Mouse (Mus musculus): ENCODE data around the gene Gpr55. TPM values are rescaled to one million over a fixed set of nuclear protein-coding genes. Genes with fewer than 3 reads are reported as not detected.
A peak's percentile ranks its signal among the peaks of the same experiment; 100 is the strongest.

Gene Gpr55
- total and polyA plus RNA-seq, 2 experiments from 2014 or later, result 0.05 to 0.12 TPM

DNA sequence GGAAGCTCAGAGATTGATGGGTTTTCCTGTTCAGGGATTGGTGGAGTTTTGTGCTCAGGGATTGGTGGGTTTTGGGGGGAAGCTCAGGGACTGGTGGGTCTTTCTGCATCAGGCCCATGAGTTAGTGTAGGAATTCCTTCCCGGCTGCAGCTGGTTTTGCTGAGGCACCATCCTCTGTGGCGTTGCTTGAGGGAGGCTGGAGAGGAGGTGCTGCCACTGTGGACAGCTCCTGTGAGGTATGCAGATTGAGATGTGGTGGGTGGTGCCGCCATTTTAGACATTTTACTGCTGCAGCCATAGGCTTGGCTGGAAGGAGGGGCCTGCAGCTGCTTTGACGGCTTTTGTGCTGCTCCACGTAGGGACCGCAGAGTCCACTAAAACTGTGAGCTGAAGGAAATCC lies 31.4 kb downstream of the Gpr55 start:
- no peaks in the 10 kb centered on the region for H3K36me3 ChIP-seq (ENCODE audit: insufficient read depth)
- 93% methylated on average over 6 of the region's 6 CpGs for WGBS
- no peak for TF ChIP-seq CTCF (IDR thresholded peaks at IDR 0.05; ENCODE audit: low read depth)
- no peaks in the 10 kb centered on the region for H3K27me3 ChIP-seq (ENCODE audit: insufficient read depth, low read length)
- H3K4me1 ChIP-seq (ENCODE audit: insufficient read depth), result peaks cover 37% of the 10 kb centered on the region
- no peaks in the 10 kb centered on the region for H3K9me3 ChIP-seq (ENCODE audit: low read length)
- H3K4me2 ChIP-seq (ENCODE audit: low read depth), result no peak overlapping the region
- H3K9ac ChIP-seq, result no peak overlapping the region
- no peak overlapping the region for H3K4me3 ChIP-seq (ENCODE audit: low read depth, low read length)
- DNase-seq, result no peak
- ATAC-seq, result no peak
- peak overlapping the region; percentile 84; the same call in 1 of the 2 replicates for H3K27ac ChIP-seq (ENCODE audit: low read depth, low read length)

DNA sequence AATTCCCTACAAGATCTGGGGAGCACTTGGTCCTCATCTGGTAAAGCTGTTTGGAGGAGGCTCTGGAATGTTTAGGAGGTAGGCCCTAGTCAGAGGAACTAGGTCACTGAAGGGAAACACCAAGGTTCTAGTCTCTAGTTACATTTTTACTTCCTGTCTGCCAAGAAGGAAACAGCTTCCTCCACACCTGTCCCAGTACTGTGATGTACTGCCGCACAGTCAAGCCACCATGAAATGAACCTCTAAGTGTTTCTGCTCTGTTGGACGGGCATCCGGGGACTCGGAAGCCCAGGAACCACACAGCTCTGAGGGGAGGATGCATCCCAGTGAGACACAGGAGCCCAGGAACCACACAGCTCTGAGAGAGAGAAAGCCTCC lies 32.1 kb downstream of the Gpr55 start:
- no peak overlapping the region for H3K4me3 ChIP-seq (ENCODE audit: low read depth, low read length)
- H3K27ac ChIP-seq (ENCODE audit: low read depth, low read length), result peak overlapping the region; percentile 84
- ATAC-seq (peak; percentile 8), DNase-seq (no peak)
- H3K4me1 ChIP-seq (ENCODE audit: insufficient read depth), result peaks cover 29% of the 10 kb centered on the region
- H3K9me3 ChIP-seq (ENCODE audit: low read length), result no peaks in the 10 kb centered on the region
- H3K27me3 ChIP-seq (ENCODE audit: insufficient read depth, low read length), result no peaks in the 10 kb centered on the region
- no peaks in the 10 kb centered on the region for H3K36me3 ChIP-seq (ENCODE audit: insufficient read depth)
- H3K9ac ChIP-seq, result no peak overlapping the region
- 58% methylated on average over 4 of the region's 4 CpGs for WGBS
- no peak overlapping the region for H3K4me2 ChIP-seq (ENCODE audit: low read depth)
- TF ChIP-seq CTCF (IDR thresholded peaks at IDR 0.05; ENCODE audit: low read depth), result no peak

DNA sequence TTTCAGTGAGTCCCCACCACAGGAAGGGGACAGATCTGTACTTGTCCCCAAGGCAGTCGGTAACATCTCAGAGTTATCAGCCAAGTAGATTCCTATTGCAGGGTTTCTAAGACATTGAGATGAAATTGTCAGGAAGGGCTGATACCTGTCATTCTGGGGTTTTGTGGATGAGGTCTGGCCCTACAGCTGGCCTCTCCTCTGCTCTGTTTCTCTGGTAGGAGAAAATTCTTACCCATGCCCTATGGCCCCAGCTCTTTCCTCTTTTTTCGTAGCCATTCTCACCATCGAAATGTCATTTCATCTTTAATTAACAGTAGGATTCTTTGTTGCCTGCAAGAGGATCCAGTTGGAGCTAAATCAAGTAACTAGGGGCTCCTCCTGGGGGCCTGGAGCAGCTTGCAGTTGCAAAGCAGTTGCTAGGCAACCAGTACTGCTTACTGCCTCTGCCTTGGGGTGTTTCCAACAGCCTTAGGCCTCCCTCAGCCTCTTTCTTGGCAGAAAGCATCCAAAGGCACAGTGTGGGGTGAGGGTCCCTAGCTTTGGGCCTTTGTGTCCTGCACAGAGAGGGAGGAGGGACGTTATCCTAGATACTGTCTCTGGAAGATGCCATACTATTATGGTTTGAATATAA lies 32.6 kb downstream of the Gpr55 start, which contains the start of gene 4933407L21Rik:
Gene 4933407L21Rik, plus strand, starts transcription at position 427 of the 631 bp plus-strand sequence.
- no peak within 1 kb of the TSS for H3K9ac ChIP-seq
- H3K4me3 ChIP-seq (ENCODE audit: low read depth, low read length), result no peak within 1 kb of the TSS
- H3K27ac ChIP-seq (ENCODE audit: low read depth, low read length), result peak within 1 kb of the TSS; percentile 84
- no peaks in the 10 kb centered on the region for H3K27me3 ChIP-seq (ENCODE audit: insufficient read depth, low read length)
- H3K4me1 ChIP-seq (ENCODE audit: insufficient read depth), result peaks cover 24% of the 10 kb centered on the region
- 11% methylated on average over 4 of the region's 4 CpGs for WGBS
- H3K4me2 ChIP-seq (ENCODE audit: low read depth), result no peak within 1 kb of the TSS
- no peaks in the 10 kb centered on the region for H3K9me3 ChIP-seq (ENCODE audit: low read length)
- H3K36me3 ChIP-seq (ENCODE audit: insufficient read depth), result no peaks in the 10 kb centered on the region
- DNase-seq (peak; percentile 92), ATAC-seq (peak; percentile 95)
- TF ChIP-seq CTCF (IDR thresholded peaks at IDR 0.05; ENCODE audit: low read depth), result peak; percentile 32

DNA sequence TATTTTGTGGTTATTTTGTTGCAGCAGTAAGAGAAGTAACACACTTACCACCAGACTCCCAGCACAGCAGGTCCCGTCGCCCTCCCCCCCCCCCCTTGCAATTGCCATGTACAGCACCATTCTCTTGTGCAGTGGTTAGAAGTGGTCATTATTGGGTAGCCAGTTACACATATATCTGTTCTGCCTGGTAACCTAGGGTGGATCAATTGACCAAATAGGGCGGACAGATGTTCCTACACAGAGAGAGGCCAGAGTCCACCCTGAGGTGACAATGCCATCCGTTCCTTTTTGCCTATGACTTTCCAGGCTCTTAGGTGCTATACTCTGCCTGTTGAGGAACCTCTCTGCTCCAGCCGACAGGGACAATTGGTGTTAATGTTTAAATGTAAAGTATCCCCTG lies 35.6 kb downstream of the Gpr55 start:
- no peak for ATAC-seq
- Histone ChIP-seq H3K4me3 (ENCODE audit: low read depth, low read length) (no peak overlapping the region), H3K36me3 (ENCODE audit: insufficient read depth) (no peaks in the 10 kb centered on the region), H3K9ac (no peak overlapping the region), H3K4me1 (ENCODE audit: insufficient read depth) (peaks cover 27% of the 10 kb centered on the region), H3K27me3 (ENCODE audit: insufficient read depth, low read length) (no peaks in the 10 kb centered on the region), H3K9me3 (ENCODE audit: low read length) (no peaks in the 10 kb centered on the region), H3K4me2 (ENCODE audit: low read depth) (no peak overlapping the region), H3K27ac (ENCODE audit: low read depth, low read length) (no peak overlapping the region)
- WGBS, result 88% methylated on average over 5 of the region's 5 CpGs
- no peak for DNase-seq
- no peak for TF ChIP-seq CTCF (IDR thresholded peaks at IDR 0.05; ENCODE audit: low read depth)

DNA sequence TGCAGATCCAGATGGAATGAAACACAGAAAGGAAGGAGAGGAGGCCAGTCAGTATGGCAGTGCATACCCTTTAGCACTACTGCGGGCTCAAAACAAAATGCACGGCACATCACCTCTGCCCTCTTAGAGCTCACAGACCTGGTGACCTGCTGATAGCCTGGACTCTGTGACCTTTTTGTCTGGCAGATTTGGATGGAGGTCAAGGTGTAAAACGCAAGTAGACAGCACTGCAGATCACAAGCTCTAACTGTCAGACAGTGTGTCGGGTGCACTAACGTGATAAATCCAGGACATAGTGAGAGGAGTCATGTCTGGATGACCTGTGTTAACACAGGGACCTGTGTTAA lies 38.0 kb downstream of the Gpr55 start:
- 82% methylated on average over 5 of the region's 5 CpGs for WGBS
- no peak for DNase-seq
- no peak for TF ChIP-seq CTCF (IDR thresholded peaks at IDR 0.05; ENCODE audit: low read depth)
- Histone ChIP-seq H3K4me3 (ENCODE audit: low read depth, low read length) (no peak overlapping the region), H3K9ac (no peak overlapping the region), H3K4me1 (ENCODE audit: insufficient read depth) (peaks cover 17% of the 10 kb centered on the region), H3K9me3 (ENCODE audit: low read length) (no peaks in the 10 kb centered on the region), H3K27ac (ENCODE audit: low read depth, low read length) (no peak overlapping the region), H3K4me2 (ENCODE audit: low read depth) (no peak overlapping the region), H3K27me3 (ENCODE audit: insufficient read depth, low read length) (no peaks in the 10 kb centered on the region), H3K36me3 (ENCODE audit: insufficient read depth) (no peaks in the 10 kb centered on the region)
- no peak for ATAC-seq

DNA sequence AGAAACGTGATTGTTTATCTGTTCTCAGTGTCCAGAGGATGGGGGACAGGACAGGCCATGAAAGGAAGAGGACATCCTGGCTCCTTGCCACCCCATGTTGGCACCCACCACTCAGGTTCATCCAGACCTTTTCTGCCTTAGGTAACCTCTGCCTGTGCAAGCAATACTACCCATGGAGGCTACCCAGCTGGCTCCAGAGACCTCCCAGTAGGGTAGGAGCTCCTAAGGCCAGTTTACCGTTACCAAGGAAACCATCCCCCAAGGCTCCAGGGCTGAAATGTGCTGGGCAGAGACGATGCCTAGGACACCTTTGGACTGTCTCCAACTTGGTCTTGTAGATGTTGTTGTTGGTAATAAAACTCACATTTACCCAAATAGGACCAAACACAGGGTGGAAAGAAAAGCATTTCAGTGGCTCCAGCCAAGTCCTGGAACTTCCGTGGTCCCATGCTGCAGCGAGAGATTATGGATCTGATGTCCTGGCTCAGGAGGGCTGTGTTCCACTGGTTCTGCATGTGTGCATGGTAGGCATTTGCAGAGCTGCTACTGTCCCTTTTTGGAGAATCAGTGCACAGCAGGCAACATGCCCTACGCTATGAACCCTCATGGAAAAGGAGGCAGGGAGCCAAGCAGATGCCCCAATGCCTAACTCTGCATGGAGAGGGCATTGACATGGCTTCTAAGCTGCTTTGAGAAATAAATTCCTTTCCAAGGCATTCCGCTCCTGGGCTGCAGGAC lies 38.5 kb downstream of the Gpr55 start:
- WGBS, result 45% methylated on average over 7 of the region's 7 CpGs
- Histone ChIP-seq H3K4me1 (ENCODE audit: insufficient read depth) (peaks cover 18% of the 10 kb centered on the region), H3K4me3 (ENCODE audit: low read depth, low read length) (no peak overlapping the region), H3K9ac (no peak overlapping the region), H3K27me3 (ENCODE audit: insufficient read depth, low read length) (no peaks in the 10 kb centered on the region), H3K4me2 (ENCODE audit: low read depth) (no peak overlapping the region), H3K36me3 (ENCODE audit: insufficient read depth) (no peaks in the 10 kb centered on the region), H3K27ac (ENCODE audit: low read depth, low read length) (peak overlapping the region; percentile 37), H3K9me3 (ENCODE audit: low read length) (no peaks in the 10 kb centered on the region)
- no peak for TF ChIP-seq CTCF (IDR thresholded peaks at IDR 0.05; ENCODE audit: low read depth)
- ATAC-seq, result peak; percentile 67
- peak; percentile 57 for DNase-seq

DNA sequence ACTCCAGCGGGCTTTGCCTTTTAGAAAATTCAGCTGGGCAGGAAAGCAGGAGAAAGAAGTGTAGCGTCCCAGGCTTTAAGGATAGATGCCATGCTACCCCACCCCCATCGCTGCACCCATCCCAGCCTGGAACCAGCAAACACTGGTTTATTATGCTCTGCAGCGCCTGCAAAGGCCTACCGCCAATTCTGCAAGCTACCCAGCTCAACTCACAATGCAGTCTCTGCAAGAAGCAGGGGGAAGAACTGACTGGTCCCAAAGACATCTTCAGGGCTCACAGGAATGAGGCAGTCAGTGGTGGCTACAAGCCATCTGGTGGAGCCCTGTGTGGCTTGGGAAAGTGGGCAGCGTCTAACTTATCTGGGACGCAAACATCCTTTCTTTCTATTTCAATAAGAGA lies 39.1 kb downstream of the Gpr55 start:
- no peak for DNase-seq

More for the DNA sequence above, 39.1 kb downstream of the Gpr55 start:
- no peaks in the 10 kb centered on the region for H3K9me3 ChIP-seq (ENCODE audit: low read length)
- peaks cover 24% of the 10 kb centered on the region for H3K4me1 ChIP-seq (ENCODE audit: insufficient read depth)
- no peaks in the 10 kb centered on the region for H3K36me3 ChIP-seq (ENCODE audit: insufficient read depth)
- TF ChIP-seq CTCF (IDR thresholded peaks at IDR 0.05; ENCODE audit: low read depth), result no peak
- peak overlapping the region; percentile 37 for H3K27ac ChIP-seq (ENCODE audit: low read depth, low read length)
- no peak overlapping the region for H3K9ac ChIP-seq
- H3K27me3 ChIP-seq (ENCODE audit: insufficient read depth, low read length), result no peaks in the 10 kb centered on the region
- no peak overlapping the region for H3K4me3 ChIP-seq (ENCODE audit: low read depth, low read length)
- no peak overlapping the region for H3K4me2 ChIP-seq (ENCODE audit: low read depth)
- WGBS, result 62% methylated on average over 7 of the region's 7 CpGs
- ATAC-seq, result peak; percentile 30
